Mouse (Mus musculus): Measurements from ENCODE around the gene Dennd2d. TPM values are rescaled to one million over a fixed set of nuclear protein-coding genes. Genes with fewer than 3 reads are reported as not detected.
A peak's percentile ranks its signal among the peaks of the same experiment; 100 is the strongest.

The Dennd2d gene
- total and polyA plus RNA-seq, 3 experiments: 4.5 to 8.0 TPM; not detected in 1

DNA sequence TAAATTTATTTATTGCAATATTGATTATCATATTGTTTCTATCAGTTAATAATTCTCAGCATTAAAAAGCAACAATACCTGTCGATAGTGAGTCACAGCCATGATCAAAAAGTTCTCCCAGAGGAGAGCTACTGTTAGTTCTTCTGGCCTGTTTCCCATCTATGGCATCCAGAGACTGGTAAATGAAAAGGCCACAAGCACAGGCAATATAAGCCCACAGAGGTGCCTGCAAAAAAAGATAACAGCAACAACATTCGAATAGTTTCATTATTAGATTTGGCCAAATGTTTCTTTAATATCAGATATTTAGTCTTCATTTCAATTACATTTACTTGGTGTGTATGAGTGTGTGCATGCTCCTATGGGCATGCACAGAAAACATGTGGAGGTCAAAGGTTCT is 51.1 kb downstream of the Dennd2d start:
- Histone ChIP-seq H3K27ac (ENCODE audit: control insufficient read depth, low read depth, low read length) (no peak overlapping the region), H3K9me3 (replicated peaks; ENCODE audit: insufficient read depth, low read length) (no peaks in the 10 kb centered on the region), H3K36me3 (ENCODE audit: control insufficient read depth in 1 of 2, insufficient read depth in 2 of 2, low read length in 2 of 2) (peaks cover 8 to 9% of the 10 kb centered on the region in 2 experiments), H3K4me1 (ENCODE audit: control insufficient read depth in 1 of 2, insufficient read depth in 2 of 2, low read length in 2 of 2) (peaks cover 2 to 9% of the 10 kb centered on the region in 2 experiments; a peak in 3 of 4 replicates), H3K9ac (ENCODE audit: control insufficient read depth, low read depth, low read length, poor library complexity, severe bottlenecking) (no peak overlapping the region), H3K4me3 (ENCODE audit: control insufficient read depth in 1 of 2, insufficient read depth in 1 of 2, low read depth in 2 of 2, low read length in 2 of 2) (no peak overlapping the region), H3K79me2 (ENCODE audit: control insufficient read depth, insufficient read depth, low read length, poor library complexity) (no peaks in the 10 kb centered on the region), H3K27me3 (ENCODE audit: control insufficient read depth in 1 of 2, insufficient read depth in 2 of 2, low read length in 2 of 2) (no peaks in the 10 kb centered on the region)
- DNase-seq (ENCODE audit: low read depth, low spot score): peak; percentile 63
- TF ChIP-seq EP300 (IDR thresholded peaks at IDR 0.05; ENCODE audit: low read depth in 1 of 2, low read length in 2 of 2) (peak; percentile 45 to 67; a peak in 3 of 4 replicates), MYB (IDR thresholded peaks at IDR 0.05; ENCODE audit: low read depth, low read length) (no peak), POLR2AphosphoS5 (IDR thresholded peaks at IDR 0.05; ENCODE audit: borderline replicate concordance, low read depth, low read length) (no peak), MAX (IDR thresholded peaks at IDR 0.05; ENCODE audit: low read length) (no peak), USF2 (IDR thresholded peaks at IDR 0.05; ENCODE audit: borderline replicate concordance in 1 of 2, insufficient read depth in 1 of 2, low read depth in 1 of 2, low read length in 2 of 2) (no peak), TBP (IDR thresholded peaks at IDR 0.05; ENCODE audit: low read depth, low read length) (0 out of 2 replicates have a peak, but pooled peaks have one; percentile 34), GATA1 (IDR thresholded peaks at IDR 0.05; ENCODE audit: low read depth, low read length) (peak; percentile 51; the same call in 1 of the 2 replicates), ETS1 (IDR thresholded peaks at IDR 0.05; ENCODE audit: low read depth, low read length) (0 out of 2 replicates have a peak, but pooled peaks have one; percentile 27), UBTF (IDR thresholded peaks at IDR 0.05; ENCODE audit: borderline replicate concordance, insufficient read depth, low read depth, low read length) (no peak), GABPA (IDR thresholded peaks at IDR 0.05; ENCODE audit: low read depth, low read length) (no peak), RAD21 (IDR thresholded peaks at IDR 0.05; ENCODE audit: low read depth, low read length) (no peak), TCF12 (IDR thresholded peaks at IDR 0.05; ENCODE audit: low read depth, low read length) (peak; percentile 76; the same call in 1 of the 2 replicates), NRF1 (IDR thresholded peaks at IDR 0.05; ENCODE audit: insufficient read depth, low read depth, low read length, poor library complexity, severe bottlenecking) (no peak), MAFK (IDR thresholded peaks at IDR 0.05; ENCODE audit: borderline replicate concordance, low read depth, low read length) (no peak), TAL1 (IDR thresholded peaks at IDR 0.05; ENCODE audit: low read length) (peak; percentile 75), MXI1 (IDR thresholded peaks at IDR 0.05; ENCODE audit: low read depth, low read length) (no peak)

DNA sequence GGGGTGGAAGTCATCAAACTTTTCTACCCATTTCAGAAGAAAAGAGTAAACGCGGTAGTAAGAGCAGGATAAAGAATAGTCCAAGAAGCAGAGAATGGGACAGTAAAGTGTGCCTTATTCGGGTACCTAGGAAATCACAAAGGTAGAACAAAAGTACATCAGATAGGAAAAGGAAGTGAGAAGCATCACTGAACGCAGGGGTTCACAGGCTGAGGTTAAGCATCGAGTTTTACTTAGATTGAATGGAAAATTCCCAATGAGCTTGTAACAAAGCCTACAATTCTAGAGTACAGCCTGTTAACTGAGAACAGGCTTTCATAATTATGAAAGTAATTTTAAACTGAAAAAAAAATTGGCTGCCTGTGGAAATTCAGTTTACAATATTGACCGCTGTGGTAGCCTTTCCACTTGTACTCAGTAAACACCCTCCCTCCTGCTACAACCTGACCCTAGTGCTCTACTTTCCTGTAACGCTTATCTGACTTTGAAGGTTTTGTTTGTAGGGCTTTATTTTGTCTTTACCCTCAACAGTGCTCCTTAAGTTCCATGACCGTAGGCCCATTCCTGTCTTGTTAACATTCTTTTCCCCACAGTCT is 62.6 kb downstream of the Dennd2d start:
- DNase-seq (ENCODE audit: low read depth, low spot score): no peak
- H3K4me3 ChIP-seq (ENCODE audit: control insufficient read depth in 1 of 2, insufficient read depth in 1 of 2, low read depth in 2 of 2, low read length in 2 of 2): no peak overlapping the region
- TF ChIP-seq SMC3 (IDR thresholded peaks at IDR 0.05; ENCODE audit: low read depth, low read length) (no peak), GABPA (IDR thresholded peaks at IDR 0.05; ENCODE audit: low read depth, low read length) (no peak), GATA1 (IDR thresholded peaks at IDR 0.05; ENCODE audit: low read depth, low read length) (no peak), UBTF (IDR thresholded peaks at IDR 0.05; ENCODE audit: borderline replicate concordance, insufficient read depth, low read depth, low read length) (no peak), MAX (IDR thresholded peaks at IDR 0.05; ENCODE audit: low read length) (no peak), CTCF (IDR thresholded peaks at IDR 0.05 in 2 of 3, conservative IDR thresholded peaks at IDR 0.05 in 1 of 3; ENCODE audit: control insufficient read depth in 1 of 3, insufficient read depth in 1 of 3, low read depth in 2 of 3, low read length in 3 of 3, poor library complexity in 1 of 3, severe bottlenecking in 1 of 3) (no peak)

More for the DNA sequence above, 62.6 kb downstream of the Dennd2d start:
- Histone ChIP-seq H3K27me3 (ENCODE audit: control insufficient read depth in 1 of 2, insufficient read depth in 2 of 2, low read length in 2 of 2) (no peaks in the 10 kb centered on the region), H3K4me1 (ENCODE audit: control insufficient read depth in 1 of 2, insufficient read depth in 2 of 2, low read length in 2 of 2) (peaks cover 12 to 14% of the 10 kb centered on the region in 2 experiments), H3K9me3 (replicated peaks; ENCODE audit: insufficient read depth, low read length) (no peaks in the 10 kb centered on the region), H3K36me3 (ENCODE audit: control insufficient read depth in 1 of 2, insufficient read depth in 2 of 2, low read length in 2 of 2) (peaks cover 0 to 27% of the 10 kb centered on the region in 2 experiments; a peak in 2 of 4 replicates), H3K9ac (ENCODE audit: control insufficient read depth, low read depth, low read length, poor library complexity, severe bottlenecking) (no peak overlapping the region), H3K27ac (ENCODE audit: control insufficient read depth, low read depth, low read length) (no peak overlapping the region), H3K79me2 (ENCODE audit: control insufficient read depth, insufficient read depth, low read length, poor library complexity) (peaks cover 29% of the 10 kb centered on the region)
